ENCODE assay signal across 16 mouse cellular contexts in genomic region chr5:142413723-142414445, GRCm38 (mm10). TPM values are rescaled to one million over a fixed set of nuclear protein-coding genes. Genes with fewer than 3 reads are reported as not detected.
A peak's percentile ranks its signal among the peaks of the same experiment; 100 is the strongest.
DNase-seq lines count a peak whose midpoint lies in the region; ATAC-seq and TF ChIP-seq lines count a peak whose summit lies in the region.
"Had no signal": no experiment of that assay in that cellular context is flagged by ENCODE, and none has a peak within 500 bp of the region (broad histone marks: within the 10 kb centered on the region; RNA-seq: fewer than 3 reads in every experiment).

No protein-coding gene starts in this region.

- no peak overlapping the region for H3K4me3 ChIP-seq in heart, embryonic 13.5 days
- no peak overlapping the region for H3K4me3 ChIP-seq in kidney, embryonic 15.5 days (replicated peaks)
- no peak overlapping the region for H3K4me3 ChIP-seq in spleen, adult 2 months (ENCODE audit: extremely low read depth, insufficient read depth, insufficient read length)
- no peak overlapping the region for H3K4me3 ChIP-seq in midbrain, embryonic 14.5 days (replicated peaks; ENCODE audit: low read depth, low read length)
- H3K4me3 ChIP-seq: limb, embryonic 13.5 days; myocyte had no signal

- no peak for DNase-seq in heart, postnatal 25 days (ENCODE audit: low spot score)
- no peak for DNase-seq in kidney, postnatal 25 days
- no peak for DNase-seq in spleen, adult 2 months (ENCODE audit: low read depth in 1 of 2, low spot score in 2 of 2)
- no peak for DNase-seq in spleen, postnatal 36 days (ENCODE audit: low spot score in 2 of 2)
- peak; percentile 31 for DNase-seq in midbrain, embryonic 14.5 days
- no peak for DNase-seq in spleen, adult 18-20 months
- DNase-seq: cerebellum, postnatal 14 days; layer of hippocampus, postnatal 36 days; liver, postnatal 0 days; thymus, postnatal 14 days had no signal

- 35% methylated on average over 9 of the region's 9 CpGs for WGBS in heart, embryonic 13.5 days
- 49% methylated on average over 9 of the region's 9 CpGs for WGBS in kidney, embryonic 15.5 days
- 83% methylated on average over 9 of the region's 9 CpGs for WGBS in spleen, adult 2 months
- 8% methylated on average over 9 of the region's 9 CpGs for WGBS in midbrain, embryonic 14.5 days

- no peak for TF ChIP-seq POLR2A in spleen, adult 2 months (IDR thresholded peaks at IDR 0.05; ENCODE audit: low read depth, low read length)

- intact Hi-C loops in heart, postnatal 25 days (cut with DNase I), result no loop called here

- peak overlapping the region; percentile 17; the same call in 1 of the 2 replicates for H3K27ac ChIP-seq in heart, embryonic 13.5 days (replicated peaks)
- peak overlapping the region; percentile 76 for H3K27ac ChIP-seq in kidney, embryonic 15.5 days
- H3K27ac ChIP-seq in spleen, adult 2 months (ENCODE audit: insufficient read depth, low read length), result 0 out of 2 replicates have a peak overlapping the region, but pooled peaks have one; percentile 11
- no peak overlapping the region for H3K27ac ChIP-seq in midbrain, embryonic 14.5 days (replicated peaks; ENCODE audit: low read depth, low read length)
- H3K27ac ChIP-seq: limb, embryonic 13.5 days; macrophage had no signal

- H3K9ac ChIP-seq in heart, embryonic 13.5 days, result peak overlapping the region; percentile 56
- no peak overlapping the region for H3K9ac ChIP-seq in kidney, embryonic 15.5 days
- no peak overlapping the region for H3K9ac ChIP-seq in midbrain, embryonic 14.5 days (replicated peaks; ENCODE audit: low read length)
- H3K9ac ChIP-seq: limb, embryonic 13.5 days; liver, postnatal 0 days had no signal

- no peaks in the 10 kb centered on the region for H3K9me3 ChIP-seq in heart, embryonic 13.5 days
- no peaks in the 10 kb centered on the region for H3K9me3 ChIP-seq in kidney, embryonic 15.5 days (replicated peaks)
- H3K9me3 ChIP-seq in midbrain, embryonic 14.5 days (ENCODE audit: control insufficient read depth, low read length), result no peaks in the 10 kb centered on the region
- H3K9me3 ChIP-seq: G1E; limb, embryonic 13.5 days had no signal

- H3K36me3 ChIP-seq in heart, embryonic 13.5 days, result peaks cover 4% of the 10 kb centered on the region; the same call in 1 of the 2 replicates
- H3K36me3 ChIP-seq in kidney, embryonic 15.5 days, result peaks cover 2% of the 10 kb centered on the region; the same call in 1 of the 2 replicates
- peaks cover 2% of the 10 kb centered on the region for H3K36me3 ChIP-seq in spleen, adult 2 months (ENCODE audit: control insufficient read depth, insufficient read depth, low read length)
- no peaks in the 10 kb centered on the region for H3K36me3 ChIP-seq in midbrain, embryonic 14.5 days (ENCODE audit: control insufficient read depth, insufficient read depth, low read length)

- H3K4me2 ChIP-seq in heart, embryonic 13.5 days, result no peak overlapping the region
- peak overlapping the region; percentile 29; the same call in 1 of the 2 replicates for H3K4me2 ChIP-seq in kidney, embryonic 15.5 days
- no peak overlapping the region for H3K4me2 ChIP-seq in midbrain, embryonic 14.5 days (ENCODE audit: low read length)
- H3K4me2 ChIP-seq: limb, embryonic 13.5 days had no signal

- H3K27me3 ChIP-seq in heart, embryonic 13.5 days (replicated peaks), result no peaks in the 10 kb centered on the region
- no peaks in the 10 kb centered on the region for H3K27me3 ChIP-seq in kidney, embryonic 15.5 days
- H3K27me3 ChIP-seq in spleen, adult 2 months (ENCODE audit: control insufficient read depth, insufficient read depth, low read length), result no peaks in the 10 kb centered on the region
- H3K27me3 ChIP-seq in midbrain, embryonic 14.5 days (ENCODE audit: control insufficient read depth, insufficient read depth, low read length), result no peaks in the 10 kb centered on the region
- H3K27me3 ChIP-seq: limb, embryonic 13.5 days had no signal

- no peak for TF ChIP-seq CTCF in spleen, adult 2 months (IDR thresholded peaks at IDR 0.05; ENCODE audit: extremely low read depth, insufficient read depth, insufficient read length, insufficient replicate concordance)

- H3K4me1 ChIP-seq in heart, embryonic 13.5 days, result peaks cover 80% of the 10 kb centered on the region
- H3K4me1 ChIP-seq in kidney, embryonic 15.5 days, result peaks cover 82% of the 10 kb centered on the region
- H3K4me1 ChIP-seq in spleen, adult 2 months (ENCODE audit: control insufficient read depth, insufficient read depth, insufficient read length), result peaks cover 24% of the 10 kb centered on the region; the same call in 1 of the 2 replicates
- peaks cover 22% of the 10 kb centered on the region; the same call in 1 of the 2 replicates for H3K4me1 ChIP-seq in midbrain, embryonic 14.5 days (ENCODE audit: control insufficient read depth, insufficient read depth, low read length)

- no peak for ATAC-seq in heart, embryonic 13.5 days (ENCODE audit: extremely low read depth, insufficient number of reproducible peaks, low FRiP score, low TSS enrichment)
- ATAC-seq in kidney, embryonic 15.5 days (replicated peaks; ENCODE audit: low FRiP score), result no peak
- ATAC-seq in midbrain, embryonic 14.5 days (ENCODE audit: low FRiP score, low TSS enrichment), result no peak
- ATAC-seq: liver, postnatal 0 days had no signal

RNA-seq across cellular contexts. Expression of gene Foxk1, which starts 12.6 kb away (rescaled TPM):
- 3.4 and 4.3 TPM in 2 replicates for polyA plus RNA-seq in heart, embryonic 13.5 days (2015; fragmentation: Nextera tagmentation; extraction: Ambion mirVana)
- 10 to 100 TPM; 16.2 TPM for total RNA-seq in heart, postnatal 25 days (2021)
- 6.4 and 7.7 TPM in 2 replicates for polyA plus RNA-seq in kidney, embryonic 15.5 days (2015; fragmentation: Nextera tagmentation; extraction: Ambion mirVana)
- polyA plus RNA-seq in spleen, adult 2 months (2012; rRNA removed), result 39.2 and 133 TPM in 2 replicates
- polyA plus RNA-seq in midbrain, embryonic 14.5 days (2014; fragmentation: Nextera tagmentation; extraction: Ambion mirVana), result 4.2 and 4.6 TPM in 2 replicates

RNA-seq across cellular contexts. Expression of gene Ap5z1, which starts 49.9 kb away (rescaled TPM):
- 6.9 and 7.4 TPM in 2 replicates for polyA plus RNA-seq in heart, embryonic 13.5 days (2015; fragmentation: Nextera tagmentation; extraction: Ambion mirVana)
- 1 to 10 TPM; 5.5 to 6.2 TPM for total RNA-seq in heart, postnatal 25 days (2021)
- 10.2 and 12.9 TPM in 2 replicates for polyA plus RNA-seq in kidney, embryonic 15.5 days (2015; fragmentation: Nextera tagmentation; extraction: Ambion mirVana)
- 58.4 and 74.0 TPM in 2 replicates for polyA plus RNA-seq in spleen, adult 2 months (2012; rRNA removed)
- polyA plus RNA-seq in midbrain, embryonic 14.5 days (2014; fragmentation: Nextera tagmentation; extraction: Ambion mirVana), result 12.6 and 13.9 TPM in 2 replicates
